Mouse (Mus musculus) bone marrow, adult 2 months (tissue): ENCODE results near the gene Exosc10.

ENCODE experiments used
- CTCF ChIP-seq: fragments of 200-500 bp; IDR thresholded peaks from 2 replicates; pipeline ENCODE4 v1.5.1; 2011; ENCODE audit warnings: low read length, control low read depth; ENCODE audit not compliant: control insufficient read depth, insufficient read depth
- POLR2A ChIP-seq: fragments of 200-500 bp; IDR thresholded peaks from 2 replicates; pipeline ENCODE4 v1.6.1; 2011; ENCODE audit warnings: low read depth, mild to moderate bottlenecking, control low read depth, low read length, borderline replicate concordance; ENCODE audit not compliant: control insufficient read depth

- TF ChIP-seq CTCF (no peak), POLR2A (no peak)
Observed at GRCm38 (mm10) chr4:148625010-148625409, 66.8 kb downstream of the Exosc10 start.
